Mouse (Mus musculus) heart, adult 2 months (tissue): ENCODE measurements at regions not wholly inside any gene's neighbourhood (a gene's known extent, or its start where the extent isn't known, plus 50 kb on each side); places are given as distances from the start of the nearest gene placed in this dataset.

Source experiments
- CTCF ChIP-seq: fragments of 200-600 bp; IDR thresholded peaks from 2 replicates; pipeline ENCODE4 v1.8.1; 2022; ENCODE audit warnings: antibody characterized with exemption, mild to moderate bottlenecking, moderate library complexity
- EP300 ChIP-seq: fragments of 200-500 bp; IDR thresholded peaks from 2 replicates; pipeline ENCODE4 v1.6.1; 2011; ENCODE audit warnings: low read depth, low read length, control low read depth; ENCODE audit not compliant: insufficient read depth
- POLR2A ChIP-seq: fragments of 200-500 bp; IDR thresholded peaks from 2 replicates; pipeline ENCODE4 v1.6.1; 2011; ENCODE audit warnings: mild to moderate bottlenecking, low read depth, low read length, control low read depth; ENCODE audit not compliant: insufficient read depth

GRCm38 (mm10) chr1:80969927-80970326 lies 106.8 kb upstream of the Nyap2 start:
- TF ChIP-seq CTCF (no peak), EP300 (no peak), POLR2A (no peak)
